Mouse (Mus musculus) olfactory bulb, adult 2 months (tissue): ENCODE results near the gene Ginm1.
A peak's percentile ranks its signal among the peaks of the same experiment; 100 is the strongest.

ENCODE experiments used
- CTCF ChIP-seq: fragments of 200-500 bp; IDR thresholded peaks from 2 replicates; pipeline ENCODE4 v1.5.1; 2012; ENCODE audit warnings: low read depth, mild to moderate bottlenecking, low read length, moderate library complexity; ENCODE audit not compliant: insufficient read depth
- POLR2A ChIP-seq: fragments of 200-500 bp; IDR thresholded peaks from 2 replicates; pipeline ENCODE4 v1.6.1; 2012; ENCODE audit warnings: mild to moderate bottlenecking, low read depth, low read length, moderate library complexity; ENCODE audit not compliant: insufficient read depth

GRCm38 (mm10) chr10:7725751-7726500 is 66.7 kb downstream of the Ginm1 start, which contains the start of gene Katna1:
- TF ChIP-seq POLR2A (peak; percentile 74; the same call in 1 of the 2 replicates), CTCF (no peak)
